In the genomic region with DNA sequence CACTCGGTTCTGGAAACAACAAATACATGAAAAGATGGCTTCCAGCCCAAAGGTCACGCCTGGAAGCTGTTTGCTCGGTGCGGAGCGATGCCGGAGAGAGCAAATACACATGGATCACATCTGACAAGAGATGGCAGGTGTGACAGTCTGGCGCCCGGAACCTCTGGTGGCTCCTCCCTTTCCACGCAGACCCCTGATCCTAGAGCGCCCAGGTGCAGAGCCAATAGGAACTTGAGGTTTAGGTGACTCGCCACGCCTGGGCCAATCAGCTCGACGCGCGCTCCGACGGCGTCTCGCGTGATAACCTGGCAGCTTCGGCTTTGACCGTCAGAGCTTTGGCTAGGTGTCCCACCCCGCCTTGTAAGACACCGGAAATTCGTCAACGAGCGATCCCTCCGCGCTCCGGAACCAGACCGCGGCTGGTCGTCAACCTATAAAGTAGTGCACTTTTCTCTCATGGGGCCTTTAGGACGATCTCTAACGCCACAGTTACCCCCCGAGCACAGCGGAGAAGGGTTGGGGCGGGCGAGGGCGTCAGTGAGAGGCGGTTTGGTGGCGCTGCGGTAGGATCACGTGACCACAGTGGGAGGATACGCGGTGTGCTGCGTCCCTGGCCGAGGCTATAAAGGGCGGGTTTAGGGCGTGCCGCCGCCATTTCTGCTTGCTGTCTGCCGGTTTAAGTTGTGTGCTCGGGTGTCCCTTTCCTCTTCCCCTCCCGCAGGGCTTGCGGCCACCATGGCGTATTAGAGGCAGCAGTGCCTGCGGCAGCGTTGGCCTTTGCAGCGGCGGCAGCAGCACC, we compare ENCODE assay signal across 8 mouse cellular contexts. TPM values are rescaled to one million over a fixed set of nuclear protein-coding genes. Genes with fewer than 3 reads are reported as not detected.
DNase-seq lines count a peak whose midpoint lies in the region; ATAC-seq lines count a peak whose summit lies in the region.

Atf4 (plus strand) TSS at position 338 of the 799 bp plus-strand sequence.

- peak; percentile 80 for ATAC-seq in megakaryocyte progenitor cell, adult 5-6 weeks (replicated peaks; ENCODE audit: poor library complexity)

- DNase-seq in adipocyte (ENCODE audit: low spot score) = peak; percentile 99
- DNase-seq in embryo, embryonic 10 days (ENCODE audit: low spot score) = peak; percentile 100
- DNase-seq in gastrocnemius, postnatal 10 days = peak; percentile 97
- DNase-seq in induced T-regulatory cell, adult 2 months (ENCODE audit: low read depth) = peak; percentile 99
- DNase-seq in left cerebral cortex, adult 9 months (ENCODE audit: low spot score in 2 of 2) = peak; percentile 99
- peak; percentile 98 for DNase-seq in right cerebral cortex, postnatal 14 days
- peak; percentile 95 to 99 for DNase-seq in urinary bladder, postnatal 36 days (ENCODE audit: low spot score in 2 of 2)

RNA-seq across cellular contexts. Expression of gene Atf4, which starts in this region (rescaled TPM):
- total RNA-seq in gastrocnemius, postnatal 10 days (2021) = 100 to 1,000 TPM in 1 of 2 experiments, 10 to 100 TPM in 1; 94.7 to 131 TPM
- 218 and 306 TPM in 2 replicates for total RNA-seq in megakaryocyte progenitor cell, adult 5-6 weeks (2015)
- 305 and 370 TPM in 2 replicates for total RNA-seq in megakaryocyte progenitor cell, adult 5-6 weeks (2017)

Comparison
In these comparisons a context has a peak if more than half of its experiments do, and no peak if none do; other contexts are left out.
1. Peak in every context shown above with its lines: DNase-seq and ATAC-seq.